Comparison of ENCODE assay signal across 8 mouse cellular contexts in the genomic region with DNA sequence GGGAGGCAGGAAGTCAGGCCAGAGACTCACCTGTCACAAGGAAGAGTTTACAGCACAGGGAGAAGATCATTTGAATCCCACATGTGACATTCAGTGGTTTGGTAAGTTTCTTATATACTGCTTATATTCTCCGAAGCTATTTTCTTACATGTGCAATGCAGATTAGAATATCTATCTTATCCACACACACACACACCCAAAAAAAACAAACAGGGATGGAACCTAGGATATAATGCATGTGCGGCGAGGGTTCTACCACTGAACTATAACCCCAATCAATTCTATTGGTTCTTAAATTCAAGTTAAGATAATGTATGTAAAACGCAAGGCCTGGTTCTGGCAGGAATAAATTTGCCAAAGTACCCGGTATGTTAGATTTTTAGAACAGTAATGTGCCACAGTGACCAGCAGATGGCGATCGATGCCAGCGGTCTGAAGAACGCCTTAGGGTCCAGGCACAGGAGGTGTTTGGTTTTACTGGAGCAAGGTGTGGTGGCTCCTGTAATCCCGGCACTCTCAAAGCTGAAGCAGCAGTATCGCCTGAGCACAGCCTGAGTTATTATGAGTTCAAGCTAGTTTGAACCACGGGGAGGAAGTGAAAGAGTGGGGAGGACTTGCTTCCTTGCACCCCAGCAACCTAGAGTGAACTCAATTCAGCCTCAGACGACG. TPM values are rescaled to one million over a fixed set of nuclear protein-coding genes. Genes with fewer than 3 reads are reported as not detected.
DNase-seq lines count a peak whose midpoint lies in the region; ATAC-seq lines count a peak whose summit lies in the region.

No protein-coding gene starts in this region.

- H3K27ac ChIP-seq in embryonic facial prominence, embryonic 11.5 days (replicated peaks; ENCODE audit: low read depth, low read length): no peak overlapping the region
- H3K27ac ChIP-seq in liver, embryonic 11.5 days (ENCODE audit: low read depth, low read length): no peak overlapping the region

- H3K4me2 ChIP-seq in embryonic facial prominence, embryonic 11.5 days (ENCODE audit: low read depth, low read length): no peak overlapping the region
- 0 out of 2 replicates have a peak overlapping the region, but pooled peaks have one; percentile 1 for H3K4me2 ChIP-seq in liver, embryonic 11.5 days

- no peaks in the 10 kb centered on the region for H3K27me3 ChIP-seq in embryonic facial prominence, embryonic 11.5 days (ENCODE audit: control insufficient read depth, insufficient read depth, low read length)
- no peaks in the 10 kb centered on the region for H3K27me3 ChIP-seq in liver, embryonic 11.5 days (replicated peaks; ENCODE audit: control insufficient read depth, insufficient read depth, low read length)

- ATAC-seq in embryonic facial prominence, embryonic 11.5 days (replicated peaks; ENCODE audit: insufficient number of reproducible peaks, low FRiP score, low TSS enrichment, low read depth): no peak
- ATAC-seq in liver, embryonic 11.5 days (replicated peaks; ENCODE audit: low FRiP score): 0 out of 2 replicates have a peak, but pooled peaks have one; percentile 19

- H3K4me1 ChIP-seq in embryonic facial prominence, embryonic 11.5 days (ENCODE audit: control insufficient read depth, insufficient read depth, low read length): no peaks in the 10 kb centered on the region
- peaks cover 2% of the 10 kb centered on the region; the same call in 1 of the 2 replicates for H3K4me1 ChIP-seq in liver, embryonic 11.5 days (replicated peaks; ENCODE audit: control insufficient read depth, insufficient read depth, low read length)

- peak; percentile 58 for DNase-seq in urinary bladder, postnatal 14 days (ENCODE audit: low spot score)
- DNase-seq in urinary bladder, postnatal 4 days (ENCODE audit: low spot score in 2 of 2): no peak
- peak; percentile 52 for DNase-seq in adrenal gland, postnatal 25 days
- peak; percentile 84 for DNase-seq in embryonic facial prominence, embryonic 11.5 days (ENCODE audit: low spot score)
- DNase-seq in kidney, adult 9 months: peak; percentile 68
- DNase-seq in liver, embryonic 11.5 days (ENCODE audit: low spot score): peak; percentile 41
- peak; percentile 85 for DNase-seq in retina, embryonic 14.5 days (ENCODE audit: low spot score)
- peak; percentile 73 for DNase-seq in thymus, postnatal 4 days

- 22% methylated on average over 14 of the region's 14 CpGs for WGBS in embryonic facial prominence, embryonic 11.5 days
- WGBS in liver, embryonic 11.5 days: 17% methylated on average over 14 of the region's 14 CpGs

- H3K9me3 ChIP-seq in embryonic facial prominence, embryonic 11.5 days (replicated peaks; ENCODE audit: control insufficient read depth, low read length): no peaks in the 10 kb centered on the region
- no peaks in the 10 kb centered on the region for H3K9me3 ChIP-seq in liver, embryonic 11.5 days (ENCODE audit: control insufficient read depth, low read length)

- no peaks in the 10 kb centered on the region for H3K36me3 ChIP-seq in embryonic facial prominence, embryonic 11.5 days (replicated peaks; ENCODE audit: control insufficient read depth, insufficient read depth, low read depth, low read length)
- no peaks in the 10 kb centered on the region for H3K36me3 ChIP-seq in liver, embryonic 11.5 days (ENCODE audit: control insufficient read depth, insufficient read depth, low read length)

- H3K9ac ChIP-seq in embryonic facial prominence, embryonic 11.5 days (replicated peaks; ENCODE audit: low read length): no peak overlapping the region
- H3K9ac ChIP-seq in liver, embryonic 11.5 days (ENCODE audit: low read depth, low read length): no peak overlapping the region

- no peak overlapping the region for H3K4me3 ChIP-seq in embryonic facial prominence, embryonic 11.5 days (ENCODE audit: low read depth, low read length)
- no peak overlapping the region for H3K4me3 ChIP-seq in liver, embryonic 11.5 days (ENCODE audit: low read depth, low read length)

RNA-seq across cellular contexts. Expression of a gene that starts 3.2 kb away (rescaled TPM):
- total RNA-seq in adrenal gland, postnatal 25 days (2021): 5.6 and 8.3 TPM in 2 replicates
- polyA plus RNA-seq in embryonic facial prominence, embryonic 11.5 days (2014; fragmentation: Nextera tagmentation; extraction: Ambion mirVana): 33.5 and 34.8 TPM in 2 replicates
- 7.9 and 9.2 TPM in 2 replicates for polyA plus RNA-seq in liver, embryonic 11.5 days (2014; fragmentation: Nextera tagmentation; extraction: Ambion mirVana)

Comparison
In these comparisons a context has a peak if more than half of its experiments do, and no peak if none do; other contexts are left out.
1. DNase-seq: peak in urinary bladder, postnatal 14 days (single experiment), adrenal gland, postnatal 25 days (single experiment), embryonic facial prominence, embryonic 11.5 days (single experiment), kidney, adult 9 months (single experiment), liver, embryonic 11.5 days (single experiment), retina, embryonic 14.5 days (single experiment) and thymus, postnatal 4 days (single experiment); none in urinary bladder, postnatal 4 days (0 of 2).